Mouse (Mus musculus) ES-E14 (cell line): ENCODE measurements at regions not wholly inside any gene's neighbourhood (a gene's known extent, or its start where the extent isn't known, plus 50 kb on each side); places are given as distances from the start of the nearest gene placed in this dataset.

Source experiments
- DNase-seq: peaks from one replicate; pipeline ENCODE4 v3.0.0-alpha.2; 2013; ENCODE audit warnings: low read depth, low spot score
- H3K27ac ChIP-seq: 2 replicates; pipeline ENCODE4 v1.5.1; 2012; ENCODE audit warnings: low read depth, mild to moderate bottlenecking, low read length, moderate library complexity, mixed read lengths; ENCODE audit not compliant: poor library complexity, insufficient read depth, severe bottlenecking
- H3K36me3 ChIP-seq: 2 replicates; pipeline ENCODE4 v1.6.1; 2012; ENCODE audit warnings: mild to moderate bottlenecking, low read length, moderate library complexity, mixed read lengths; ENCODE audit not compliant: control insufficient read depth, poor library complexity, insufficient read depth, severe bottlenecking
- H3K4me1 ChIP-seq, 2 experiments: fragments of 150-350 bp in 1 of 2; sonication (generic) in 1 of 2; 2 replicates each; pipeline ENCODE4 v1.6.1; 2012; ENCODE audit warnings: low read length in 2 of 2, mild to moderate bottlenecking in 1 of 2, mixed read lengths in 1 of 2; ENCODE audit not compliant: control insufficient read depth in 2 of 2, insufficient read depth in 2 of 2, poor library complexity in 1 of 2
- H3K4me3 ChIP-seq, 2 experiments: fragments of 150-350 bp in 1 of 2; sonication (generic) in 1 of 2; 2 replicates each; pipeline ENCODE4 v1.5.1; 2012; ENCODE audit warnings: low read length in 2 of 2, low read depth in 1 of 2, mild to moderate bottlenecking in 1 of 2, mixed read lengths in 1 of 2; ENCODE audit not compliant: insufficient read depth in 1 of 2, poor library complexity in 1 of 2, severe bottlenecking in 1 of 2
- H3K9ac ChIP-seq: 2 replicates; pipeline ENCODE4 v1.6.1; 2012; ENCODE audit warnings: low read depth, mild to moderate bottlenecking, low read length, mixed read lengths; ENCODE audit not compliant: poor library complexity, insufficient read depth, severe bottlenecking
- H3K9me3 ChIP-seq: fragments of 150-350 bp; sonication (generic); 2 replicates; pipeline ENCODE4 v1.6.1; 2012; ENCODE audit warnings: low read depth, mild to moderate bottlenecking, low read length; ENCODE audit not compliant: control insufficient read depth, insufficient read depth
- CHD2 ChIP-seq: IDR thresholded peaks from 2 replicates; pipeline ENCODE4 v1.6.1; 2014; ENCODE audit warnings: mild to moderate bottlenecking, low read depth, low read length, inconsistent platforms
- HCFC1 ChIP-seq: IDR thresholded peaks from 2 replicates; pipeline ENCODE4 v1.6.1; 2012; ENCODE audit warnings: low read length, inconsistent platforms, borderline replicate concordance; ENCODE audit not compliant: insufficient read depth
- MAFK ChIP-seq: IDR thresholded peaks from 2 replicates; pipeline ENCODE4 v1.6.1; 2014; ENCODE audit warnings: mild to moderate bottlenecking, low read depth, low read length, inconsistent platforms; ENCODE audit not compliant: insufficient read depth
- ZC3H11A ChIP-seq: IDR thresholded peaks from 2 replicates; pipeline ENCODE4 v1.6.1; 2012; ENCODE audit warnings: low read depth, mild to moderate bottlenecking, inconsistent platforms, low read length, borderline replicate concordance
- ZNF384 ChIP-seq: IDR thresholded peaks from 2 replicates; pipeline ENCODE4 v1.6.1; 2012; ENCODE audit warnings: low read depth, low read length, inconsistent platforms
- in situ Hi-C, 2 experiments: fragments of 600-800 bp; cut with MboI; formaldehyde crosslinking; loops; one replicate each; pipeline ENCODE4 v1.15.1; 2025; ENCODE audit warnings: low sequenced_read_pairs in 2 of 2, inconsistent platforms in 1 of 2; ENCODE audit not compliant: unreplicated experiment in 2 of 2

GRCm38 (mm10) chr2:108690091-108690490 lies 590.4 kb upstream of the Kif18a start:
- no peak; the same call in 1 of the 2 replicates for TF ChIP-seq ZC3H11A
- no peak for TF ChIP-seq CHD2
- no peak overlapping the region for H3K27ac ChIP-seq
- no peaks in the 10 kb centered on the region for H3K9me3 ChIP-seq
- no peaks in the 10 kb centered on the region for H3K4me1 ChIP-seq
- no peak overlapping the region for H3K9ac ChIP-seq
- in situ Hi-C loops = no loop called here
- no peaks in the 10 kb centered on the region for H3K36me3 ChIP-seq
- DNase-seq = peak; percentile 53
- H3K4me3 ChIP-seq = no peak overlapping the region

DNA sequence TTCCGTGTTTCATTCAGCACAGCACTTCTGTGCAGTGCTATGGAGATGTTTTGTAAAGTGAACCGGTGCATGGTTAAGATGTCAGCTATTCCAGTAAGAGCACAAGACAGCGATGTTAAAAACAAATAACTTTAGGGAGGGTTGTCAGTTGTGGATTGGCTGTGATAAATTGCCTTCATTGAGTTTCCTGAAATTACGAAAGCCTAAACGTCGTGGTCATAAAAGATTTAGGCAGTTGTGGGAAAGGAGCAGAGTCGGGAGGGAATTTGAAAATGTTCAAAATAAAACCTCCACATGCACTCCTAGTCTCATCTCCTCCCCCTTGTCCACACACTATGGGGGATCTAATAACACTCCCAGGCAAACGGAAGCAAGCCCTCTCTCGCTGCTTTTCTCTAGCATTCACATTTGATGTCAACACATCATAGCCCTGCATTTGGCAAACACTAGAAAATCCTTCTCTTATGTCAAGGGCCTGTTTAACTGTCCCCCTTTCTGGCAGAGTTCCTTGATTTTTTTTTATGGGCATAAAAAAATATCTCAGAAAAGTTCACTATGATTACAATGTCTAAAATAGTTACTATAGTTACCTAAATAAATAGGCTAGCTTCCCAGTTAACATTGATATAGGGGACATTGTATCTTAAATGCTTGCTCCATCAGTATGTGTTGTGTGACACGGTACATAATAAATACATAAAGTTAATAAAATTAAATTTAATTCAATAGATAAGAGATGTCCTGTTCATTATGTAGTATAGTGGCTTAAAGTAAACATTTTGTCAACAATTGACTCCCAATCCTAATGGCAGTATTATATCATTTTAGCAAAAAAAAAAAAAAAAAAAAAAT lies 589.2 kb upstream of the Kif18a start:
- no peak overlapping the region for H3K27ac ChIP-seq
- TF ChIP-seq CHD2 (no peak), ZNF384 (no peak), HCFC1 (no peak), MAFK (no peak)
- DNase-seq = no peak
- H3K4me3 ChIP-seq = no peak overlapping the region
- H3K36me3 ChIP-seq = no peaks in the 10 kb centered on the region
- in situ Hi-C loops = no loop called here
- no peaks in the 10 kb centered on the region for H3K4me1 ChIP-seq
- H3K9me3 ChIP-seq = no peaks in the 10 kb centered on the region
- H3K9ac ChIP-seq = no peak overlapping the region

GRCm38 (mm10) chr2:108701308-108701707 lies 579.2 kb upstream of the Kif18a start:
- H3K9me3 ChIP-seq = no peaks in the 10 kb centered on the region
- no peaks in the 10 kb centered on the region for H3K36me3 ChIP-seq
- H3K27ac ChIP-seq = no peak overlapping the region
- TF ChIP-seq HCFC1 (no peak), CHD2 (no peak), ZC3H11A (no peak), MAFK (no peak), ZNF384 (no peak)
- H3K4me1 ChIP-seq = no peaks in the 10 kb centered on the region
- in situ Hi-C loops = loop anchor here in 1 of 2 experiments (25.0 kb wide), 1 partner anchor 986 kb away; no protein-coding TSS in a partner anchor
- no peak for DNase-seq
- H3K4me3 ChIP-seq = no peak overlapping the region
- no peak overlapping the region for H3K9ac ChIP-seq

- no peak overlapping the region for H3K4me3 ChIP-seq
- in situ Hi-C loops = loop anchor here in 1 of 2 experiments (25.0 kb wide), 1 partner anchor 979 kb away; no protein-coding TSS in a partner anchor
- H3K27ac ChIP-seq = no peak overlapping the region
- no peak for DNase-seq
- no peak overlapping the region for H3K9ac ChIP-seq
- TF ChIP-seq ZC3H11A = no peak
- no peak for TF ChIP-seq HCFC1
- no peak for TF ChIP-seq ZNF384
- TF ChIP-seq MAFK = no peak
- TF ChIP-seq CHD2 = no peak
- no peaks in the 10 kb centered on the region for H3K4me1 ChIP-seq
- H3K36me3 ChIP-seq = no peaks in the 10 kb centered on the region
- no peaks in the 10 kb centered on the region for H3K9me3 ChIP-seq
These were observed 572.4 kb upstream of the Kif18a start for GRCm38 (mm10) chr2:108707856-108708855.
